Mouse (Mus musculus): ENCODE results near the gene Zfp248.

Zfp248 gene

GRCm38 (mm10) chr6:118455042-118455631 lies at the start of gene Zfp248:
Gene Zfp248, minus strand, starts transcription at chr6:118455528.
- peak; percentile 85 to 87 for DNase-seq (ENCODE audit: low spot score in 2 of 2)

- DNase-seq (ENCODE audit: low spot score in 2 of 2) = no peak
Observed at GRCm38 (mm10) chr6:118499010-118499409, 43.7 kb upstream of the Zfp248 start.

- DNase-seq (ENCODE audit: low spot score in 2 of 2) = no peak
Observed at GRCm38 (mm10) chr6:118482125-118482524, 26.8 kb upstream of the Zfp248 start.

- DNase-seq (ENCODE audit: low spot score in 2 of 2) = peak; percentile 57 to 78
Observed at GRCm38 (mm10) chr6:118478957-118479708, 23.8 kb upstream of the Zfp248 start, which contains the start of gene Zfp9. Gene Zfp9, minus strand, starts transcription at chr6:118479320.

- no peak for DNase-seq (ENCODE audit: low spot score in 2 of 2)
Observed at GRCm38 (mm10) chr6:118477875-118478785, 22.8 kb upstream of the Zfp248 start.

GRCm38 (mm10) chr6:118462069-118462705 lies 6.9 kb upstream of the Zfp248 start:
- DNase-seq (ENCODE audit: low spot score in 2 of 2) = no peak

GRCm38 (mm10) chr6:118457726-118458125 lies 2.4 kb upstream of the Zfp248 start:
- DNase-seq (ENCODE audit: low spot score in 2 of 2) = no peak

GRCm38 (mm10) chr6:118454452-118454851 lies 876 bp downstream of the Zfp248 start:
- peak; percentile 7 to 21 for DNase-seq (ENCODE audit: low spot score in 2 of 2)

- DNase-seq (ENCODE audit: low spot score in 2 of 2) = no peak
Observed at GRCm38 (mm10) chr6:118431502-118431901, 23.8 kb downstream of the Zfp248 start.

GRCm38 (mm10) chr6:118426666-118427065 lies 28.7 kb downstream of the Zfp248 start:
- DNase-seq (ENCODE audit: low spot score in 2 of 2) = no peak

GRCm38 (mm10) chr6:118419050-118419920 lies 36.0 kb downstream of the Zfp248 start, which contains the start of gene Bms1:
Gene Bms1, minus strand, starts transcription at chr6:118419474.
- DNase-seq (ENCODE audit: low spot score in 2 of 2) = peak; percentile 92

GRCm38 (mm10) chr6:118410428-118410827 lies 44.9 kb downstream of the Zfp248 start:
- DNase-seq (ENCODE audit: low spot score in 2 of 2) = no peak

- DNase-seq (ENCODE audit: low spot score in 2 of 2) = no peak
Observed at GRCm38 (mm10) chr6:118408510-118408909, 46.8 kb downstream of the Zfp248 start.

- no peak for DNase-seq (ENCODE audit: low spot score in 2 of 2)
Observed at GRCm38 (mm10) chr6:118406421-118406820, 48.9 kb downstream of the Zfp248 start.

- DNase-seq (ENCODE audit: low spot score in 2 of 2) = no peak
Observed at GRCm38 (mm10) chr6:118390746-118391145, 64.6 kb downstream of the Zfp248 start.

GRCm38 (mm10) chr6:118385962-118386361 lies 69.4 kb downstream of the Zfp248 start:
- no peak for DNase-seq (ENCODE audit: low spot score in 2 of 2)

- DNase-seq (ENCODE audit: low spot score in 2 of 2) = no peak
Observed at GRCm38 (mm10) chr6:118381234-118381633, 74.1 kb downstream of the Zfp248 start.

- DNase-seq (ENCODE audit: low spot score in 2 of 2) = no peak
Observed at GRCm38 (mm10) chr6:118380630-118381029, 74.7 kb downstream of the Zfp248 start.

GRCm38 (mm10) chr6:118379451-118380167 lies 75.7 kb downstream of the Zfp248 start:
- peak; percentile 74 for DNase-seq (ENCODE audit: low spot score in 2 of 2)

GRCm38 (mm10) chr6:118377611-118378010 lies 77.7 kb downstream of the Zfp248 start:
- no peak for DNase-seq (ENCODE audit: low spot score in 2 of 2)

Data from frontal cortex, postnatal 25 days (tissue).